Mouse (Mus musculus) heart, postnatal 0 days (tissue): ENCODE results near the gene Olfr1535. TPM values are rescaled to one million over a fixed set of nuclear protein-coding genes. Genes with fewer than 3 reads are reported as not detected.

Experiments used
- ATAC-seq: fragments of 200-750 bp; cut with Nextera tagmentation; 2 replicates; pipeline ENCODE4 v1.8.0; 2017; ENCODE audit warnings: low read depth, moderate number of reproducible peaks, moderate library complexity; ENCODE audit not compliant: insufficient read depth
- DNase-seq: peaks from one replicate; pipeline ENCODE4 v3.0.0-alpha.2; 2016; ENCODE audit warnings: low spot score
- H3K27ac ChIP-seq: fragments of 300-500 bp; sonication (generic); 2 replicates; pipeline ENCODE4 v1.5.1; 2014; ENCODE audit warnings: low read depth, mild to moderate bottlenecking
- H3K27me3 ChIP-seq: fragments of 300-500 bp; sonication (generic); 2 replicates; pipeline ENCODE4 v1.6.1; 2014; ENCODE audit warnings: low read length, mixed read lengths; ENCODE audit not compliant: control insufficient read depth, insufficient read depth
- H3K36me3 ChIP-seq: fragments of 300-500 bp; sonication (generic); replicated peaks from 2 replicates; pipeline ENCODE4 v1.6.1; 2014; ENCODE audit warnings: low read length, mixed read lengths; ENCODE audit not compliant: control insufficient read depth, insufficient read depth
- H3K4me1 ChIP-seq: fragments of 300-500 bp; sonication (generic); 2 replicates; pipeline ENCODE4 v1.6.1; 2014; ENCODE audit warnings: antibody characterized with exemption; ENCODE audit not compliant: control insufficient read depth, insufficient read depth
- H3K4me2 ChIP-seq: fragments of 300-500 bp; sonication (generic); 2 replicates; pipeline ENCODE4 v1.6.1; 2014; ENCODE audit warnings: low read depth, mild to moderate bottlenecking, low read length, moderate library complexity
- H3K4me3 ChIP-seq: fragments of 300-500 bp; sonication (generic); 2 replicates; pipeline ENCODE4 v1.5.1; 2014; ENCODE audit warnings: low read depth, low read length
- H3K9ac ChIP-seq: fragments of 300-500 bp; sonication (generic); replicated peaks from 2 replicates; pipeline ENCODE4 v1.6.1; 2014; ENCODE audit warnings: low read depth, low read length, mixed read lengths
- H3K9me3 ChIP-seq: fragments of 300-500 bp; sonication (generic); replicated peaks from 2 replicates; pipeline ENCODE4 v1.6.1; 2016; ENCODE audit warnings: low read length; ENCODE audit not compliant: control insufficient read depth
- CTCF ChIP-seq: IDR thresholded peaks from 2 replicates; pipeline ENCODE4 v1.5.1; 2016; ENCODE audit warnings: antibody characterized with exemption, control low read depth, low read depth
- EP300 ChIP-seq: IDR thresholded peaks from 2 replicates; pipeline ENCODE4 v1.6.1; 2016; ENCODE audit warnings: antibody characterized with exemption, low read depth
- WGBS: fragments of 180-500 bp; shearing (Covaris S2); extraction: QIAGEN DNeasy Blood & Tissue Kit; methylation state at CpG from one replicate; pipeline ENCODE4 v1.1.7; 2014; 5-methylcytosine and 5-hydroxymethylcytosine counted together
- polyA plus RNA-seq: library from polyadenylated mRNA; unstranded; fragments of >200 nt; fragmentation: Nextera tagmentation; extraction: Ambion mirVana; gene quantifications from 2 replicates; pipeline ENCODE4 v1.2.1, GENCODE M21; 2015
- total RNA-seq: library from RNA; depleted of rRNA; stranded (reverse); fragments of >200 nt; gene quantifications from 2 replicates; pipeline ENCODE4 v1.2.3, GENCODE M21; 2014; ENCODE audit warnings: low replicate concordance; rRNA removed

Gene Olfr1535
- total RNA-seq, result not detected in 2 replicates
- polyA plus RNA-seq, result 0.03 TPM in 1 of 2 replicates, not detected in the other

GRCm38 (mm10) chr13:21559793-21560192 is at the start of gene Olfr1535:
Gene Olfr1535, minus strand, starts transcription at chr13:21559893.
- Histone ChIP-seq H3K4me1 (no peaks in the 10 kb centered on the region), H3K9me3 (no peaks in the 10 kb centered on the region), H3K27me3 (no peaks in the 10 kb centered on the region), H3K4me2 (no peak within 1 kb of the TSS), H3K36me3 (no peaks in the 10 kb centered on the region), H3K9ac (no peak within 1 kb of the TSS), H3K4me3 (no peak within 1 kb of the TSS), H3K27ac (no peak within 1 kb of the TSS)
- DNase-seq (no peak), ATAC-seq (no peak)
- TF ChIP-seq EP300 (no peak), CTCF (no peak)
- 47% methylated on average over 1 of the region's 1 CpGs for WGBS

- H3K9me3 ChIP-seq, result 0 out of 2 replicates have a peak, but pooled peaks cover 6% of the 10 kb centered on the region
- ATAC-seq (no peak), DNase-seq (no peak)
- no peak overlapping the region for H3K4me2 ChIP-seq
- H3K36me3 ChIP-seq, result no peaks in the 10 kb centered on the region
- H3K27ac ChIP-seq, result no peak overlapping the region
- H3K4me1 ChIP-seq, result no peaks in the 10 kb centered on the region
- TF ChIP-seq CTCF, result no peak
- TF ChIP-seq EP300, result no peak
- no peak overlapping the region for H3K9ac ChIP-seq
- 52% methylated on average over 2 of the region's 2 CpGs for WGBS
- no peak overlapping the region for H3K4me3 ChIP-seq
- no peaks in the 10 kb centered on the region for H3K27me3 ChIP-seq
These were observed 31.9 kb upstream of the Olfr1535 start for GRCm38 (mm10) chr13:21591618-21592017.

DNA sequence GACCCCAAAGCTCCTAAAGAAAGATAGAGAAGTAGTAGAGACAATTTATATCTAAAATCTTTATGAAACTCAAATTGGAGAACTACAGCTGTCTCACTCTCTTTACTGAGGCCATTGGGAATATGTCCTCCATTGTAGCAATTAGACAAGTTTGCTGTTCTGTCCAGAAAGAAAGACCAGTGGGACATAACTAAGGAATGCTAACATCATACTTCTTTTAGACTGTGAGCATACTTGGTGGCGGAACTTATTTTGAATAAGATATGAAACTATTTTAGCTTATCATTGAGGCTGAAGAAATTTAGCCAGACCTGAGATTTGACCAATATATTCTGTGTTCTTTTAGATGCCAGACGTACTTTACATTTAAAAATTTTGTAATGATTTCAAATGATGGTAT is 22.0 kb upstream of the Olfr1535 start, which contains the start of gene Olfr1364:
TSS of gene Olfr1364 (minus strand) at position 101 of the 400 bp plus-strand sequence.
- WGBS, result 65% methylated on average over 2 of the region's 2 CpGs
- H3K9ac ChIP-seq, result no peak within 1 kb of the TSS
- H3K36me3 ChIP-seq, result no peaks in the 10 kb centered on the region
- no peak within 1 kb of the TSS for H3K27ac ChIP-seq
- H3K27me3 ChIP-seq, result no peaks in the 10 kb centered on the region
- H3K4me3 ChIP-seq, result no peak within 1 kb of the TSS
- no peak for ATAC-seq
- no peak for DNase-seq
- H3K4me1 ChIP-seq, result no peaks in the 10 kb centered on the region
- H3K9me3 ChIP-seq, result no peaks in the 10 kb centered on the region
- no peak within 1 kb of the TSS for H3K4me2 ChIP-seq
- TF ChIP-seq EP300, result no peak
- TF ChIP-seq CTCF, result no peak

GRCm38 (mm10) chr13:21550416-21551110 is 9.1 kb downstream of the Olfr1535 start:
- ATAC-seq (no peak), DNase-seq (no peak)
- H3K27me3 ChIP-seq, result no peaks in the 10 kb centered on the region
- 32% methylated on average over 3 of the region's 3 CpGs for whole genome bisulfite sequencing
- no peaks in the 10 kb centered on the region for H3K9me3 ChIP-seq
- no peak overlapping the region for H3K4me2 ChIP-seq
- H3K9ac ChIP-seq, result no peak overlapping the region
- H3K4me1 ChIP-seq, result no peaks in the 10 kb centered on the region
- H3K27ac ChIP-seq, result no peak overlapping the region
- no peaks in the 10 kb centered on the region for H3K36me3 ChIP-seq
- H3K4me3 ChIP-seq, result no peak overlapping the region
- no peak for TF ChIP-seq CTCF

DNA sequence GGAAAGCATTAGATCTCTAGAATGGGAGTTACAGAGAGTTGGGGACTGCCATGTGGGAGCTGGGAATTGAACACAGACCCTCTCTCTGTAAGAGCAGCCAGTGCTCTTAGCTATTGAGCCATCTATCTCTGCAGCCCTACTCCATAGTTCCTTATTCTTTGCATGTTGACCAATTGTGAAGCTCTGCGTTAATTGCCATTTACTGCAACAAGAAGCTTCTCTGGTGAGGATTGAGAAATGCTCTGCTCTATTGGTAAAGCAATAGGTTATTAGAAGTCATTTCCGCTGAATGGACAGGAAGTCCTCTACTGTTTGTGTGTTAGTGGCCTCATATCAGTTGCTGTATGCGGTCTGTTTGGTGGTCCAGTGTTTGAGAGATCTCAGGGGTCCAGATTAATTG is 10.2 kb downstream of the Olfr1535 start:
- Histone ChIP-seq H3K4me3 (no peak overlapping the region), H3K9ac (no peak overlapping the region), H3K4me1 (no peaks in the 10 kb centered on the region), H3K27ac (no peak overlapping the region), H3K27me3 (no peaks in the 10 kb centered on the region), H3K9me3 (no peaks in the 10 kb centered on the region), H3K4me2 (no peak overlapping the region), H3K36me3 (no peaks in the 10 kb centered on the region)
- WGBS, result 72% methylated on average over 3 of the region's 3 CpGs
- no peak for TF ChIP-seq CTCF
- no peak for TF ChIP-seq EP300
- DNase-seq (no peak), ATAC-seq (no peak)

- H3K4me3 ChIP-seq, result no peak within 1 kb of the TSS
- no peak within 1 kb of the TSS for H3K9ac ChIP-seq
- TF ChIP-seq CTCF, result no peak
- no peak for TF ChIP-seq EP300
- DNase-seq, result no peak
- WGBS, result 58% methylated on average over 1 of the region's 1 CpGs
- no peaks in the 10 kb centered on the region for H3K36me3 ChIP-seq
- no peak for ATAC-seq
- H3K9me3 ChIP-seq, result no peaks in the 10 kb centered on the region
- H3K4me2 ChIP-seq, result no peak within 1 kb of the TSS
- no peaks in the 10 kb centered on the region for H3K27me3 ChIP-seq
- no peak within 1 kb of the TSS for H3K27ac ChIP-seq
- H3K4me1 ChIP-seq, result no peaks in the 10 kb centered on the region
These were observed 17.0 kb downstream of the Olfr1535 start, which contains the start of gene Olfr1366 for GRCm38 (mm10) chr13:21542708-21543107. Gene Olfr1366, minus strand, starts transcription at chr13:21542808.
